Mouse (Mus musculus) left cerebral cortex, postnatal 25 days (tissue): Measurements from ENCODE around the gene Hk2. TPM values are rescaled to one million over a fixed set of nuclear protein-coding genes. Genes with fewer than 3 reads are reported as not detected.

ENCODE experiments used
- DNase-seq, 2 experiments: peaks; one replicate each; pipeline ENCODE4 v3.0.0; 2022; ENCODE audit warnings: low spot score in 2 of 2, mixed read lengths in 1 of 2
- intact Hi-C: fragments of 180-260 bp; cut with DNase I; formaldehyde crosslinking; loops from one replicate; pipeline ENCODE4 v1.15.1; 2025
- total RNA-seq, 2 experiments: library from RNA; stranded (reverse); gene quantifications; 2 replicates each; pipeline ENCODE4 v1.2.3; 2021

Hk2 gene
- total RNA-seq, 2 experiments from 2014 or later = 3.2 to 4.1 TPM

DNA sequence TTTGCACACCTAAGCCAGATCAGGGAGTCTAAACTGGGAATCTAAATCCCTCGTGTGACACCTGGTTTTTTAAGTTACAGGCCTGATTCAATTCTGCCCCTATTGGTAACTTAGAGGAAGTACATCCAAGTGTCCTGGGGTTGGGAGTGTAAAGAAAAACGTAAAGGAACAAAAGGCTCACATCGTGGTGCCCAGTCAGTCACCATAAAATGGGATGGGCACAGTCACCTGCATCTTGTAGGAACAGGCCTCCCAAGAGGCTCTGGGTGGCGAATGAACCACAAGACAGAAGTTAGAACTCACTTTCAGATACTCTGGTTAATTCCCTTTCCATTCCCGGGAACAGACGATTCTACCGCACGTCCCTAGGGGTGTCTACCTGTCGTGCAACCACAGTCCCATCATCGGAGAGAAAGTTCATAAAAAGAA is 2.3 kb downstream of the Hk2 start:
- intact Hi-C loops = no loop called here

DNA sequence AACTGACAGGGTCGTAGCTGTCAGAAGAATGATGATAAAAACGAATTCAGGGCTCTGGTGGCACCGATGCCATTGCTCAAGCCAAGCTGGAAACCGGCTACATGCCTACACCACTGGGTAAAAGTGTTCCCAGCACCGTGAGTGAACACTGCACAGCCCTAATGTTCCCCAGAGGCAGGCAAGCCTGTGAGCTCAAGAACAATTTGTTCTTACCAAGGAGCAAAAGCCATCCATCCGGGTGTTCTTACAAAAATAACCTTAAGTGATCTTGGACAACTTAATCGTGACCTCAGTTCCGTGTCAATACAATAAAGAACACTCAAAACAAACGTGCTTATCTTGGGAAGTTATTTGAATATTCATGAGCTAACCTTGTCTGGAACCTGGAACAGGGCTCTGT is 3.2 kb downstream of the Hk2 start:
- no peak for DNase-seq
- intact Hi-C loops = no loop called here

More for the DNA sequence above, 2.3 kb downstream of the Hk2 start:
- peak in 1 of 2 experiments; percentile 7 for DNase-seq

GRCm38 (mm10) chr6:82770286-82770685 is 4.0 kb downstream of the Hk2 start:
- intact Hi-C loops = no loop called here
- DNase-seq = no peak

DNA sequence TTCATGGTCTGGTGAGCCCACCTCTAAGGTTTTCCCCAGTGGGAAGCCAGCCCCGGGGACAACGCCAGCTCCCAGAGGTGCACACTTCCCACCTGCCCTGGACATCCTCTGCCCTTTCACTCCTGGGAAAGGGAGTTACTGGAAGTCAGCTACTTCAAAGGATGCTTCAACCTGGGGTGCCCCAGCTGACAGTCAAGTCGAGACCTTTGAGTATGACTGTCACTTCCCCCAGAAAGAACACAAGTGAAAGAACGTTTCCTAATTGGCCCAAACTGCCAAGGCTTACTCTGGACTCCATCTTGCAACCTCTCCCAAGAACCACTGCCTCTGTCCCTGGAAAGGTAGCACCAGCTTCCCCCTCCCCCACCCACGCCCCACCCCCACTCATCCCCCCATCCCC is 4.5 kb downstream of the Hk2 start:
- no peak for DNase-seq
- intact Hi-C loops = no loop called here

DNA sequence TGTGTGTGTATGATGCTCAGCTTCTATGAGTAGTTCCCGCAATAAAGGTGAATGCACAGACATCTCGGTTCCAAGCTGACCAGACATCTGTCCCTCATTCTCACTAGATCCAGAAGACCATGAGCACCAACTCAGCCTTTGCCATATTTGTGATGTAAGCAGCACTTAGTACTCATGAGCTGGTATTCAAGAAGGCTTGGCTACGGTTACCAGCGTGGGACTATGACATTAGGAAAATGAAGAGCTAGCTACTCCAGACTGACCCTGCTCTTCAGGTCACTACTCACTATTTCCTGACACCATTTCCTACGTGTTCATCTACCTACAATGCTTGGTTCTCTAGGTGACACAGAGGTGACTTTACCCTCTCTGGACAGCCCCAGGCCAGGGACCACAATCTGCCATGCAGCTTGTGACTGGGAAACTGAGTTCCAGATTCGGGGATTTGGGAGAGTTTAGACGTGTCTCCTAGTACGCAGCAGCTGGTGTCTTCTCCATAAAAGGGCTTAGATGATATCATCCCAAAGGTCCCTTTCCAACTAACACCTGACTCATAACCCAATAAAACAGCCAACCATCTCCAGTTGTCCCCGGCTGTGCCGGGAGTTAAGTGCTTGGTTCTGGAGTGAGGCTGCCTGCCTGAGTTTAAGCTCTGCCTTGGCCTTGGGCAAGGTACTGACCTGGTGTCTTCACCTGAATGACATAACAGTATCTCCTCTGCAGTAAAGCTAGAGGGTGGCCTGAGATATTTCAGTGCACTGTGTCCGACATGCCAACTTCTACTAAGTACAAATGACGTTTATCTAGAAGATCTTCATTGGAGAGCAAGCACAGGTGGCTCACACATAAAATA is 6.3 kb downstream of the Hk2 start:
- no peak for DNase-seq
- intact Hi-C loops = no loop called here

GRCm38 (mm10) chr6:82766636-82767035 is 7.6 kb downstream of the Hk2 start:
- intact Hi-C loops = no loop called here
- DNase-seq = no peak

DNA sequence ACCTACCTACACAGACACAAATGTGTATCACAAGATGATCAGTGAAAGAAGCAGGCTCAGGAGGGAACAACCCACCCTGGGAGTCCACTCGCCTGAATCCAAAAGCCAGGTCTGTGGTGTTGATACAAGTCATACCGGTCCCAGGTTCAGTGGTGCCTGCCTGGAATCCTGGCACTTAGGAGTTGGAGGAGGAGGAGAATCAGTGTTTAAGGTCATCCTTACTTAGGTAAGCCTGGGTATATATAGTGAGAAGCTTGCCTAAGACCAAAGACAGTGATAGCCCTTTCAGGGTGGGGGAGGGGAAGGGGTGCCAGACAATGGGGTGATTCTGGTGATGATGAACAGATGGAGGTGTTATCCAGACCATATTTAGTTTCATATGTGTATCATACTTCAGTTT is 9.0 kb downstream of the Hk2 start:
- DNase-seq = no peak
- intact Hi-C loops = no loop called here

- intact Hi-C loops = no loop called here
- peak; percentile 14 to 41 for DNase-seq
These were observed 10.3 kb downstream of the Hk2 start for GRCm38 (mm10) chr6:82763871-82764503.

GRCm38 (mm10) chr6:82762728-82763127 is 11.5 kb downstream of the Hk2 start:
- intact Hi-C loops = no loop called here
- no peak for DNase-seq

- no peak for DNase-seq
- intact Hi-C loops = no loop called here
These were observed 13.4 kb downstream of the Hk2 start for GRCm38 (mm10) chr6:82760749-82761357.

- intact Hi-C loops = no loop called here
- no peak for DNase-seq
These were observed 15.0 kb downstream of the Hk2 start for GRCm38 (mm10) chr6:82759241-82759640.

DNA sequence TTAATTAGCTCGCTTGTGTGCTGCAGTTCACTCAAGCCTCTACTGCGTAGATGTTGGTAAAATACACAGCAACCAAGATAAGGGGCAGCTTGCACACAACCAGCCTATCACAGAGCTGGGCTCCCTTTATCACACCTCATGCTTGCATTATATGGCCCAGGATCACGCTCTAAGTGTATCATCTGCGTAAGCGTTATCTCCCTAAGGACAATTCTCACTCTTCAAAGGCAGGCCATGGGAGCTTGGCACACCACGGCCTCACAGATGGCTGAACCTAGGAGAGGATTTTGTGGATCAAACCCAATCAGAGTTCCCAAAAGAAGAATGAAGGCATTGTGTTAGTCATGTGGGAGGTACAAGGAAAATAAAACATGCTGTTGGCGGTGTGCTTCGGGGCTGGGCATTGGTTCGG is 17.4 kb downstream of the Hk2 start:
- intact Hi-C loops = no loop called here
- DNase-seq = no peak

- intact Hi-C loops = no loop called here
- DNase-seq = no peak
These were observed 18.0 kb downstream of the Hk2 start for GRCm38 (mm10) chr6:82756216-82756615.

GRCm38 (mm10) chr6:82755338-82755737 is 18.9 kb downstream of the Hk2 start:
- DNase-seq = no peak
- intact Hi-C loops = no loop called here

DNA sequence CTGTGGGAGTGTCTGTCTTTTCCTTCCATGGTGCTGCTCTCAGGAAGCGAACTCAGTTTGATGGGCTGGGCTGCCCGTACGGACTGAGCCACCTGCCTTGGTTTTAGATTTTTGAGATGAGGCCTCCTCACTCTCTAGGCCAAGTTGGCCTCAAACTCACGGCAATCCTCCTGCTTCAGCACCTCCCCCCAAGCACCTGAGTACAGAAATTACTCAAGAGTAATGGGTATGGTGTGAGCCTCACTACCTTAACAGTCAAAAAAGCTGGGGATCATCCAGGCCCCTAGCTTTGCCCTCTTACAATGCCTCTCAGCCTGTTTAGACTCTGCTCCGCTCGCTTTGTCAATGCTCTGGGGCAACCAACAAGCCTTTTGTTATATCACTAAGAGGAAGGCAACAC is 19.5 kb downstream of the Hk2 start:
- no peak for DNase-seq
- intact Hi-C loops = no loop called here

DNA sequence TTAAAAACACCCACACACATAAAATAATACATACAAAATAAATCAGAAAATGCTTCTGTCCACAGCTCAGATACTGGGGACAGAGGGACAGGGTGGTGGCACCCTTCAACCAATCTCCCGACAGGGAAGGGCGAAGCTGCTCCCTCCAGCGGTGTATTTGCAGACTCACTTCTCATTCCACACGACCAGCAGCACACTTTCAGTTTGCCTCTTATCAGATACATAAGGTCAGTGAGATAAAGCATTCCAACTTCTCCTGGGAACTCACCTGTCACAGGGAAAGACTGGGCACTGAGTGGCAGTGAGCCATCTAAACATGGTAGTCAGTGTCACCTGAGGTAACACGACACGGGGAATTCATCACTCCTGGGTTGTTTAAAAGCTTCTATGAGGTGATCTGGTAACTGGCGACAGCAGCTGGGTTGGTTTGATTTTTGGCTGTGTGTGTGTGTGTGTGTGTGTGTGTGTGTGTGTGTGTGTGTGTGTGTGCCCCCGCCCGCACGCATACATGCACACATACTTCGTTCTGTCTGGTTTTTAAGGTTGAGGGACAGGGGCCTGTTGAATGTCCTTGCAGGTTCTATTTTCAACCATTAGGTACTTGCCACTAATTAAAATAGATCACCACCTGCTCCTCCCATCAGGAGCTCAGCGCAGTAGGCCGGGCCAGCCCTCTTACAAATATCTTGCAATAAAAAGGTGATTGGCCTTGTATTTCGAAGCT is 20.5 kb downstream of the Hk2 start:
- intact Hi-C loops = no loop called here
- DNase-seq = no peak

DNA sequence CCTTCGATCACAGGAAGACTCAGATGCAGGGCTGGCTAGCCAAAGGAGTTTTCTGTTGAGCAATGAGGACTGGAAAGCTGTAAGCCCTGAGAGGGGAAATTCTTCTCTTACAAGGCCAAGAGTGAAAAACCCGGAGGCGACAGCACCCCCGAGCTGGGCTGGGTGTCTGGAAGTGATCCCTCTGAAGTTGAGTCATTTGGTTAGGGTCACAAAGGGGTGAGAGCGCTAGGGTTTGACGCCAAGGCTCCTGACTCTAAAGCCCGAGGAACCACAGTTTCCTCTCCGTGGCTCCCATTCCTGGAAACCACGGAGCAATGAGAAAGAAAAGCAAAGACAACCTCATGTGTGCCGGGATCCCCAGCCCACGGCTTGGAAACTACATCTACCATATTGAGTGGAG is 21.2 kb downstream of the Hk2 start:
- DNase-seq = no peak
- intact Hi-C loops = no loop called here

GRCm38 (mm10) chr6:82751791-82752190 is 22.5 kb downstream of the Hk2 start:
- intact Hi-C loops = no loop called here
- DNase-seq = no peak

GRCm38 (mm10) chr6:82751031-82751430 is 23.2 kb downstream of the Hk2 start:
- intact Hi-C loops = no loop called here

DNA sequence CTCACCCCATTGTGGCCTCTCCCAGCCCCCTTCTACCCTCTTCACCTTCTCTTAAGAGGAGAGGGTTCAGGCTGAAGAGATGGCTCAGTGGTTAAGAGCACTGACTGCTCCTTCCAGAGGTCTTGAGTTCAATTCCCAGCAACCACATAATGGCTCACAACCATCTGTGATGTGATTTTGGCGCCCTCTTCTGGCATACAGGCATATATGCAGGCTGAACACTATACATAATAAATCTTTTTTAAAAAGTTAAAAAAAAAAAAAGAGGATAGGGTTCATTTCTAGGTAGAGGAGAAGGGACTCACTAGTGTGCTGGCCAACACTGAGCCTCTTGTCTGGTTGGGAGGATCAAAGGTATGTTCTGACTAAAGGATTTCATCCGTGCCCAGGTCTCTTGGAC is 24.2 kb downstream of the Hk2 start:
- DNase-seq = no peak
- intact Hi-C loops = no loop called here

More at GRCm38 (mm10) chr6:82751031-82751430, 23.2 kb downstream of the Hk2 start:
- no peak for DNase-seq
